In the genomic region with DNA sequence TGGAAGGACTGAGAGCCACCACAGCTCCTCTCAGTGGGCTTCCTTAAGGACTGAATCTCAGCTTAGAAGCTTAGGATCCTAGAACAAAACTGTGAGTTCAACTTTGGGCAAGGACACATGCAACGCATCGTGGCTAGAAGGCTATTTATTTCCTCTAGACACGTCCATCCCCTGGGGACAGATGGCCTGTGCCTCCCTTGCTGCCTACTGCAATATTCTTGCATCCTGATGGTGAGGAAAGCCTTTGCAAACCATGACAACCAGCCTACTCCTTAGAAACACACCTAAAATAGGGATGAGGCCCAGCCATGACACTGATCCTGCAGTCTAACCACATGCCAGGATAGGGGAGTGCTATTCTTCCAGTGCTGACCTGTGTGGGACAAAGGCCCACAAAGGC, we compare ENCODE assay signal across 12 mouse cellular contexts. TPM values are rescaled to one million over a fixed set of nuclear protein-coding genes. Genes with fewer than 3 reads are reported as not detected.
DNase-seq lines count a peak whose midpoint lies in the region; ATAC-seq and TF ChIP-seq lines count a peak whose summit lies in the region.
"Had no signal": no experiment of that assay in that cellular context is flagged by ENCODE, and none has a peak within 500 bp of the region (broad histone marks: within the 10 kb centered on the region; RNA-seq: fewer than 3 reads in every experiment).

No protein-coding gene starts in this region.

- H3K9me3 ChIP-seq in CH12.LX (replicated peaks; ENCODE audit: low read length): peaks cover 5% of the 10 kb centered on the region
- no peaks in the 10 kb centered on the region for H3K9me3 ChIP-seq in hindbrain, embryonic 10.5 days
- no peaks in the 10 kb centered on the region for H3K9me3 ChIP-seq in midbrain, embryonic 14.5 days (ENCODE audit: control insufficient read depth, low read length)
- H3K9me3 ChIP-seq: G1E; limb, embryonic 12.5 days had no signal

- ATAC-seq in midbrain, embryonic 14.5 days (ENCODE audit: low FRiP score, low TSS enrichment): no peak
- no peak for ATAC-seq in erythroid progenitor cell, adult 5-6 weeks (replicated peaks; ENCODE audit: low FRiP score, poor library complexity, severe bottlenecking)

- TF ChIP-seq EP300 in CH12.LX (IDR thresholded peaks at IDR 0.05; ENCODE audit: low read length): no peak

- no peak for TF ChIP-seq RAD21 in CH12.LX (IDR thresholded peaks at IDR 0.05; ENCODE audit: low read depth, low read length)

- DNase-seq in frontal cortex, adult 2 months (ENCODE audit: extremely low spot score in 1 of 2, low spot score in 1 of 2): peak; percentile 74 to 83
- DNase-seq in frontal cortex, postnatal 25 days (ENCODE audit: low spot score in 2 of 2): no peak
- DNase-seq in CH12.LX (ENCODE audit: extremely low read depth): no peak
- DNase-seq in hindbrain, embryonic 10.5 days (ENCODE audit: low spot score): no peak
- no peak for DNase-seq in midbrain, embryonic 14.5 days
- no peak for DNase-seq in MN1 (ENCODE audit: low spot score)
- DNase-seq in gastrocnemius, postnatal 4 days (ENCODE audit: low spot score in 2 of 2): no peak
- DNase-seq: kidney, postnatal 25 days; lung, embryonic 14.5 days had no signal

- peak overlapping the region; percentile 85 for H3K27ac ChIP-seq in CH12.LX (ENCODE audit: insufficient read depth, low read depth)
- H3K27ac ChIP-seq in hindbrain, embryonic 10.5 days: peak overlapping the region; percentile 92
- H3K27ac ChIP-seq in midbrain, embryonic 14.5 days (replicated peaks; ENCODE audit: low read depth, low read length): peak overlapping the region; percentile 100
- H3K27ac ChIP-seq: limb, embryonic 12.5 days had no signal

- 86% methylated on average over 3 of the region's 3 CpGs for WGBS in hindbrain, embryonic 10.5 days
- WGBS in midbrain, embryonic 14.5 days: 91% methylated on average over 3 of the region's 3 CpGs

- H3K9ac ChIP-seq in CH12.LX (ENCODE audit: insufficient read depth, low read depth): no peak overlapping the region
- H3K9ac ChIP-seq in midbrain, embryonic 14.5 days (replicated peaks; ENCODE audit: low read length): no peak overlapping the region
- H3K9ac ChIP-seq: limb, embryonic 12.5 days; lung, embryonic 14.5 days had no signal

- peaks cover 44 to 86% of the 10 kb centered on the region in 2 experiments for H3K4me1 ChIP-seq in CH12.LX (ENCODE audit: control insufficient read depth in 1 of 2, insufficient read depth in 2 of 2)
- peaks cover 37% of the 10 kb centered on the region for H3K4me1 ChIP-seq in hindbrain, embryonic 10.5 days (replicated peaks)
- H3K4me1 ChIP-seq in midbrain, embryonic 14.5 days (ENCODE audit: control insufficient read depth, insufficient read depth, low read length): peaks cover 47% of the 10 kb centered on the region

- H3K79me2 ChIP-seq in CH12.LX (replicated peaks; ENCODE audit: control insufficient read depth, extremely low read depth, insufficient read depth, poor library complexity, severe bottlenecking): no peaks in the 10 kb centered on the region

- TF ChIP-seq CTCF in CH12.LX (conservative IDR thresholded peaks at IDR 0.05 in 1 of 2, IDR thresholded peaks at IDR 0.05 in 1 of 2; ENCODE audit: low read depth in 2 of 2, low read length in 2 of 2): no peak

- H3K4me2 ChIP-seq in CH12.LX (ENCODE audit: insufficient read depth, low read depth, poor library complexity, severe bottlenecking): peak overlapping the region; percentile 14
- H3K4me2 ChIP-seq in midbrain, embryonic 14.5 days (ENCODE audit: low read length): no peak overlapping the region
- H3K4me2 ChIP-seq: limb, embryonic 12.5 days; lung, embryonic 14.5 days had no signal

- TF ChIP-seq POLR2A in CH12.LX (IDR thresholded peaks at IDR 0.05; ENCODE audit: low read depth, low read length): no peak

- H3K4me3 ChIP-seq in CH12.LX (replicated peaks in 1 of 3; ENCODE audit: low read depth in 2 of 3, low read length in 2 of 3, poor library complexity in 1 of 3): no peak overlapping the region
- H3K4me3 ChIP-seq in hindbrain, embryonic 10.5 days: no peak overlapping the region
- no peak overlapping the region for H3K4me3 ChIP-seq in midbrain, embryonic 14.5 days (replicated peaks; ENCODE audit: low read depth, low read length)
- H3K4me3 ChIP-seq: limb, embryonic 12.5 days had no signal

- dilution Hi-C loops in CH12.LX (cut with MboI; ENCODE audit: extremely low pct_ligation_motif_present, extremely low pct_unique_long_range_greater_than_20kb, low sequenced_read_pairs): no loop called here

- no peaks in the 10 kb centered on the region for H3K36me3 ChIP-seq in CH12.LX (replicated peaks in 1 of 2; ENCODE audit: control insufficient read depth in 1 of 2, insufficient read depth in 1 of 2, low read length in 1 of 2)
- no peaks in the 10 kb centered on the region for H3K36me3 ChIP-seq in hindbrain, embryonic 10.5 days
- H3K36me3 ChIP-seq in midbrain, embryonic 14.5 days (ENCODE audit: control insufficient read depth, insufficient read depth, low read length): no peaks in the 10 kb centered on the region
- H3K36me3 ChIP-seq: G1E; limb, embryonic 12.5 days had no signal

- in situ Hi-C loops in CH12.LX (cut with MboI; ENCODE audit: low pct_ligation_motif_present, low pct_unique_long_range_greater_than_20kb, low sequenced_read_pairs): loop anchor here (5.0 kb wide), 1 partner anchor 57 kb away; no protein-coding TSS in a partner anchor

- no peaks in the 10 kb centered on the region for H3K27me3 ChIP-seq in CH12.LX (replicated peaks)
- H3K27me3 ChIP-seq in hindbrain, embryonic 10.5 days (ENCODE audit: insufficient read depth, poor library complexity, severe bottlenecking): peaks cover 30% of the 10 kb centered on the region
- no peaks in the 10 kb centered on the region for H3K27me3 ChIP-seq in midbrain, embryonic 14.5 days (ENCODE audit: control insufficient read depth, insufficient read depth, low read length)

TF ChIP-seq in CH12.LX, 34 proteins besides CTCF, POLR2A, EP300 and RAD21:
- TF ChIP-seq KAT2A (IDR thresholded peaks at IDR 0.05; ENCODE audit: insufficient replicate concordance, low read length) (no peak), BHLHE40 (IDR thresholded peaks at IDR 0.05; ENCODE audit: low read depth, low read length) (no peak), MAFK (IDR thresholded peaks at IDR 0.05; ENCODE audit: insufficient replicate concordance, low read length) (no peak), CHD2 (IDR thresholded peaks at IDR 0.05; ENCODE audit: low read length) (no peak), ETS1 (conservative IDR thresholded peaks at IDR 0.05; ENCODE audit: low read depth, low read length) (no peak), MEF2A (IDR thresholded peaks at IDR 0.05; ENCODE audit: borderline replicate concordance, low read depth, low read length) (no peak), ZKSCAN1 (IDR thresholded peaks at IDR 0.05; ENCODE audit: borderline replicate concordance, low read depth, low read length) (no peak), ZNF384 (IDR thresholded peaks at IDR 0.05; ENCODE audit: low read depth, low read length) (no peak), USF1 (IDR thresholded peaks at IDR 0.05; ENCODE audit: low read depth, low read length) (no peak), SMC3 (IDR thresholded peaks at IDR 0.05; ENCODE audit: low read depth, low read length) (no peak)

RNA-seq across cellular contexts. Expression of a gene that starts 28.8 kb away (rescaled TPM):
- 242 and 258 TPM in 2 replicates for polyA plus RNA-seq in frontal cortex, adult 2 months (2012; rRNA removed)
- 12.7 and 23.3 TPM in 2 replicates for total RNA-seq in CH12.LX (2012; rRNA removed)
- total RNA-seq in CH12.LX (2014; rRNA removed): 2.6 and 2.8 TPM in 2 replicates
- polyA plus RNA-seq in CH12.LX (2012; ENCODE audit: insufficient read length, low read depth): 2.7 and 3.5 TPM in 2 replicates
- polyA plus RNA-seq in hindbrain, embryonic 10.5 days (2016; fragmentation: Nextera tagmentation; extraction: Ambion mirVana): 7.0 and 18.0 TPM in 2 replicates
- 103 and 134 TPM in 2 replicates for polyA plus RNA-seq in midbrain, embryonic 14.5 days (2014; fragmentation: Nextera tagmentation; extraction: Ambion mirVana)
- total RNA-seq in erythroid progenitor cell, adult 5-6 weeks (2015; ENCODE audit: low replicate concordance): 2.5 and 5.4 TPM in 2 replicates
- total RNA-seq in erythroid progenitor cell, adult 5-6 weeks (2017; ENCODE audit: low replicate concordance): 2.0 and 2.1 TPM in 2 replicates
- total RNA-seq in gastrocnemius, postnatal 4 days (2021): 10 to 100 TPM; 11.7 to 13.1 TPM

Comparison
In these comparisons a context has a peak if more than half of its experiments do, and no peak if none do; other contexts are left out.
1. DNase-seq: peak in frontal cortex, adult 2 months (2 of 2); none in frontal cortex, postnatal 25 days (0 of 2), CH12.LX (single experiment), hindbrain, embryonic 10.5 days (single experiment), midbrain, embryonic 14.5 days (single experiment), MN1 (single experiment) and gastrocnemius, postnatal 4 days (0 of 2).
2. Peak in every context shown above with its lines, with median percentiles within 50 percentile points of each other: H3K27ac ChIP-seq.